Mouse (Mus musculus) adrenal gland (tissue): ENCODE measurements around the gene Col4a3.

Experiments used
- intact Hi-C: fragments of 180-260 bp; cut with DNase I; formaldehyde crosslinking; loops from one replicate; pipeline ENCODE4 v1.15.1; 2025

Col4a3 gene

GRCm38 (mm10) chr1:82605347-82605746 is 18.6 kb downstream of the Col4a3 start:
- intact Hi-C loops = no loop called here

- intact Hi-C loops = no loop called here
Observed at GRCm38 (mm10) chr1:82605856-82606255, 19.1 kb downstream of the Col4a3 start.

- intact Hi-C loops = no loop called here
Observed at GRCm38 (mm10) chr1:82608646-82609262, 22.0 kb downstream of the Col4a3 start.

- intact Hi-C loops = no loop called here
Observed at GRCm38 (mm10) chr1:82612061-82612660, 25.4 kb downstream of the Col4a3 start.

- intact Hi-C loops = no loop called here
Observed at GRCm38 (mm10) chr1:82618001-82618400, 31.3 kb downstream of the Col4a3 start.

GRCm38 (mm10) chr1:82618592-82618991 is 31.9 kb downstream of the Col4a3 start:
- intact Hi-C loops = no loop called here

GRCm38 (mm10) chr1:82619981-82620380 is 33.3 kb downstream of the Col4a3 start:
- intact Hi-C loops = no loop called here

GRCm38 (mm10) chr1:82624934-82625333 is 38.2 kb downstream of the Col4a3 start:
- intact Hi-C loops = no loop called here

- intact Hi-C loops = no loop called here
Observed at GRCm38 (mm10) chr1:82625474-82625873, 38.8 kb downstream of the Col4a3 start.

- intact Hi-C loops = no loop called here
Observed at GRCm38 (mm10) chr1:82627652-82628051, 40.9 kb downstream of the Col4a3 start.

- intact Hi-C loops = no loop called here
Observed at GRCm38 (mm10) chr1:82629495-82629894, 42.8 kb downstream of the Col4a3 start.

GRCm38 (mm10) chr1:82631169-82631792 is 44.6 kb downstream of the Col4a3 start:
- intact Hi-C loops = no loop called here

GRCm38 (mm10) chr1:82634545-82635253 is 48.0 kb downstream of the Col4a3 start:
- intact Hi-C loops = no loop called here

- intact Hi-C loops = no loop called here
Observed at GRCm38 (mm10) chr1:82635254-82635620, 48.5 kb downstream of the Col4a3 start.

- intact Hi-C loops = no loop called here
Observed at GRCm38 (mm10) chr1:82636321-82636720, 49.6 kb downstream of the Col4a3 start.

- intact Hi-C loops = no loop called here
Observed at GRCm38 (mm10) chr1:82637414-82637813, 50.7 kb downstream of the Col4a3 start.

GRCm38 (mm10) chr1:82638428-82638827 is 51.7 kb downstream of the Col4a3 start:
- intact Hi-C loops = no loop called here

GRCm38 (mm10) chr1:82641316-82641987 is 54.7 kb downstream of the Col4a3 start:
- intact Hi-C loops = loop anchor here (1.0 to 5.0 kb wide), 2 partner anchors 70 to 84 kb away; no protein-coding TSS in a partner anchor

GRCm38 (mm10) chr1:82647989-82648388 is 61.3 kb downstream of the Col4a3 start:
- intact Hi-C loops = no loop called here

GRCm38 (mm10) chr1:82650868-82651267 is 64.1 kb downstream of the Col4a3 start:
- intact Hi-C loops = no loop called here

- intact Hi-C loops = no loop called here
Observed at GRCm38 (mm10) chr1:82654046-82654445, 67.3 kb downstream of the Col4a3 start.

GRCm38 (mm10) chr1:82656452-82656851 is 69.7 kb downstream of the Col4a3 start:
- intact Hi-C loops = no loop called here
